In genomic region chr6:112203321-112203720, GRCm38 (mm10) we compare ENCODE assay signal across 32 mouse cellular contexts.
DNase-seq lines count a peak whose midpoint lies in the region; ATAC-seq and TF ChIP-seq lines count a peak whose summit lies in the region.
"Had no signal": no experiment of that assay in that cellular context is flagged by ENCODE, and none has a peak within 500 bp of the region (broad histone marks: within the 10 kb centered on the region; RNA-seq: fewer than 3 reads in every experiment).

No protein-coding gene starts in this region.

- TF ChIP-seq CTCF in lung, embryonic 14.5 days (IDR thresholded peaks at IDR 0.05; ENCODE audit: low read depth), result no peak

- H3K4me1 ChIP-seq in lung, embryonic 14.5 days (ENCODE audit: insufficient read depth), result peaks cover 5% of the 10 kb centered on the region; the same call in 1 of the 2 replicates
- no peaks in the 10 kb centered on the region for H3K4me1 ChIP-seq in hindbrain, embryonic 16.5 days (ENCODE audit: control insufficient read depth, insufficient read depth, low read depth, low read length)
- H3K4me1 ChIP-seq: hindbrain, embryonic 12.5 days; limb, embryonic 10.5 days; liver, embryonic 13.5 days; midbrain, embryonic 15.5 days had no signal

- no peak for ATAC-seq in lung, embryonic 14.5 days (ENCODE audit: insufficient read depth)
- no peak for ATAC-seq in hindbrain, embryonic 16.5 days
- ATAC-seq: activated CD4-positive, CD25-positive, alpha-beta regulatory T cell, adult 4 months; forebrain, embryonic 14.5 days; intestine, postnatal 0 days; midbrain, embryonic 15.5 days; Patski had no signal

- no peak overlapping the region for H3K4me3 ChIP-seq in lung, embryonic 14.5 days (ENCODE audit: low read depth, low read length)
- no peak overlapping the region for H3K4me3 ChIP-seq in hindbrain, embryonic 16.5 days (ENCODE audit: low read length)
- H3K4me3 ChIP-seq: gastrocnemius, adult 2 months; heart, embryonic 12.5 days; hindbrain, embryonic 12.5 days; limb, embryonic 10.5 days; limb, embryonic 15.5 days; liver, embryonic 13.5 days; midbrain, embryonic 15.5 days; neural tube, embryonic 15.5 days had no signal

- H3K9me3 ChIP-seq in lung, embryonic 14.5 days (ENCODE audit: low read depth, low read length), result no peaks in the 10 kb centered on the region
- no peaks in the 10 kb centered on the region for H3K9me3 ChIP-seq in hindbrain, embryonic 16.5 days (ENCODE audit: control insufficient read depth, low read length)
- H3K9me3 ChIP-seq: heart, embryonic 12.5 days; hindbrain, embryonic 12.5 days; limb, embryonic 10.5 days; limb, embryonic 15.5 days; liver, embryonic 13.5 days; midbrain, embryonic 15.5 days; neural tube, embryonic 15.5 days had no signal

- H3K9ac ChIP-seq in lung, embryonic 14.5 days, result no peak overlapping the region
- no peak overlapping the region for H3K9ac ChIP-seq in hindbrain, embryonic 16.5 days (ENCODE audit: low read depth, low read length)
- H3K9ac ChIP-seq: heart, embryonic 12.5 days; hindbrain, embryonic 12.5 days; limb, embryonic 15.5 days; liver, embryonic 13.5 days; midbrain, embryonic 15.5 days; neural tube, embryonic 15.5 days had no signal

- no peak overlapping the region for H3K4me2 ChIP-seq in lung, embryonic 14.5 days
- no peak overlapping the region for H3K4me2 ChIP-seq in hindbrain, embryonic 16.5 days (ENCODE audit: low read length)
- H3K4me2 ChIP-seq: heart, embryonic 12.5 days; hindbrain, embryonic 12.5 days; limb, embryonic 15.5 days; liver, embryonic 13.5 days; midbrain, embryonic 15.5 days; neural tube, embryonic 15.5 days had no signal

- DNase-seq in lung, embryonic 14.5 days, result peak; percentile 48
- no peak for DNase-seq in lung, postnatal 36 days
- peak; percentile 26 for DNase-seq in right cerebral cortex, postnatal 4 days
- DNase-seq in right cerebral cortex, postnatal 14 days, result no peak
- peak; percentile 65 for DNase-seq in WW6 (ENCODE audit: low read depth, low spot score)
- DNase-seq: adrenal gland, adult 2 months; adrenal gland, postnatal 36 days; B cell, adult 2 months; cerebellum, adult 18-20 months; cerebellum, postnatal 10 days; gastrocnemius, adult 2 months; gastrocnemius, postnatal 36 days; heart, adult 18-20 months; heart, postnatal 10 days; kidney, adult 9 months; kidney, postnatal 14 days; layer of hippocampus, adult 9-11 months; liver, embryonic 13.5 days; lung, adult 18-20 months; right cerebral cortex, adult 18-20 months had no signal

- H3K27ac ChIP-seq in lung, embryonic 14.5 days (ENCODE audit: low read depth), result no peak overlapping the region
- H3K27ac ChIP-seq in hindbrain, embryonic 16.5 days (ENCODE audit: low read depth, low read length), result no peak overlapping the region
- H3K27ac ChIP-seq: gastrocnemius, adult 2 months; hindbrain, embryonic 12.5 days; limb, embryonic 10.5 days; limb, embryonic 15.5 days; liver, embryonic 13.5 days; macrophage; midbrain, embryonic 15.5 days; neural tube, embryonic 15.5 days had no signal

- no peaks in the 10 kb centered on the region for H3K27me3 ChIP-seq in lung, embryonic 14.5 days (ENCODE audit: insufficient read depth, low read length)
- no peaks in the 10 kb centered on the region for H3K27me3 ChIP-seq in hindbrain, embryonic 16.5 days (replicated peaks; ENCODE audit: control insufficient read depth, insufficient read depth, low read length)
- H3K27me3 ChIP-seq: heart, embryonic 12.5 days; hindbrain, embryonic 12.5 days; liver, embryonic 13.5 days; midbrain, embryonic 15.5 days; neural tube, embryonic 15.5 days had no signal

- no peaks in the 10 kb centered on the region for H3K36me3 ChIP-seq in lung, embryonic 14.5 days (ENCODE audit: insufficient read depth)
- H3K36me3 ChIP-seq in hindbrain, embryonic 16.5 days (ENCODE audit: control insufficient read depth, insufficient read depth, low read length), result no peaks in the 10 kb centered on the region
- H3K36me3 ChIP-seq: heart, embryonic 12.5 days; hindbrain, embryonic 12.5 days; limb, embryonic 10.5 days; limb, embryonic 15.5 days; liver, embryonic 13.5 days; midbrain, embryonic 15.5 days; neural tube, embryonic 15.5 days had no signal

- WGBS in lung, embryonic 14.5 days, result 14% methylated on average over 2 of the region's 2 CpGs
- WGBS in hindbrain, embryonic 16.5 days, result 17% methylated on average over 2 of the region's 2 CpGs

Comparison
In these comparisons a context has a peak if more than half of its experiments do, and no peak if none do; other contexts are left out.
1. DNase-seq: peak in lung, embryonic 14.5 days (single experiment), right cerebral cortex, postnatal 4 days (single experiment) and WW6 (single experiment); none in lung, postnatal 36 days (single experiment) and right cerebral cortex, postnatal 14 days (single experiment).